Mouse (Mus musculus): Measurements from ENCODE around the gene Fign.

DNA sequence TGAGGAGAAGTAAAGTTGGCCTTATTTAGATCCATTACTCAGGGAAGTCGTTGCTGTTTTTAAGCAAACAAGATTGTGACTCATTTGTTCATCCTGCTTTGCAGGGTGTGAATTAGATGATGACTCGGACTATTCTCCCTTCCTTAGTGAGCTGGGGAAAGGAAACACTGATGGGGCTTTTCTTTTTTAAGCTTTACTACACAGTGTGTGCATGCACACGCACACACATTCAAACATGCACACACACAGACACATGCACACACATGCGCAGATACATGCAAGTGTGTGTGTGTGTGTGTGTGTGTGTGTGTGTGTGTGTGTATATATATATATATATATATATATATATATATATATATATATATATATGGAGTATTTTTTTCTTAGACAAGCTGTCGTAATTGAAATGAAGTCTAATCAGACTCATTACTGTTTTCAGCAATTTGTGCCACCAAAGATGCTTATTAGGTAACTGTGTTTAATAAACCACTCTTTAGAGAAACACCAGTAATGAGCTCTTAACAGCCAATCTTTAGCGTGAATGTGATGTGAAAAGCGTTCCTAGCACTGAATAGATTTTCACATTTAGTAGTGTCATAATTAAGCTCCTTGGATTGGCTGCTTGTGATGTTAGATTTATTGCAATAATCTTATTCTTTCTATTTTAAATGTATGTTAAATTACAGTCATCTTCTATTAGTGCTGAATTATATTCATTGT, 103.4 kb downstream of the Fign start:
- no peak for TF ChIP-seq POLR2A (IDR thresholded peaks at IDR 0.05; ENCODE audit: extremely low read depth, insufficient read depth, low read length)
- no peak for TF ChIP-seq CTCF (IDR thresholded peaks at IDR 0.05; ENCODE audit: extremely low read depth, insufficient read depth, low read length)

All from cortical plate, adult 2 months (tissue).